Mouse (Mus musculus): ENCODE data around the gene Arf5. TPM values are rescaled to one million over a fixed set of nuclear protein-coding genes. Genes with fewer than 3 reads are reported as not detected.

Arf5 gene
- polyA plus RNA-seq, 1 experiment from 2014 or later, result 406 TPM

DNA sequence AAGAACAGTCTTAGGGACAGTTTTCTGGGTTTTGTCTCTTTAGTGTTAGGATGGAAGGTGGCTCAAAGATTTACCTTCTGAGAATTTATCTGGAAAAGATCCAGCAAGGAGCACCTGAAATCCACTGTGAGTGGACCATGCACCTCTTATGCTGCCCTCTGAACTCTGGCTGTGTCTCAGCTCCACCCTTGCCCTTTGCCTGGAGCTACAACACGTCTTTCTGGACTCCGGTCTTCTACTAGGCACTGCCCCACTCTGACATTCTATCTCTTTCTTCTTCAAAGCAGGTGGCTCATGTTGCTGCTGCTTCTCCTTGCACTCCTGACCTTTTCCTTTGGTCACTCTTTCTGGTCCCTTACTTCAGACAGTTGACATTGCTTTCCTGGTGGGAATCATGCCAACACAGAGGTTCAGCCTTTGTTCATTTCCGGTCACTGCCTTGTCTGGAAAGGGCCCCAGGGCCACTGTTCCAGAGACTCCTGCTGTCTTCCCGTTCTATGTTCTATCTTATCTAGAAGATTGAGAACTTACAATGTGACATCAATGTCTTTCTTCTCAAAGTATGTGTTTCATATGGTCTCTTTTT lies 46.8 kb downstream of the Arf5 start:
- Histone ChIP-seq H3K9me3 (replicated peaks) (no peaks in the 10 kb centered on the region), H3K4me3 (replicated peaks) (no peak overlapping the region), H3K27me3 (no peaks in the 10 kb centered on the region), H3K4me1 (replicated peaks) (no peaks in the 10 kb centered on the region; the same call in 1 of the 2 replicates), H3K4me2 (no peak overlapping the region), H3K9ac (no peak overlapping the region), H3K36me3 (replicated peaks) (no peaks in the 10 kb centered on the region), H3K27ac (replicated peaks) (no peak overlapping the region)
- WGBS (ENCODE audit: insufficient replicate concordance), result 59% methylated on average over 4 of the region's 4 CpGs
- ATAC-seq (ENCODE audit: insufficient read depth), result no peak

- Histone ChIP-seq H3K27ac (replicated peaks) (no peak overlapping the region), H3K4me1 (replicated peaks) (no peaks in the 10 kb centered on the region; the same call in 1 of the 2 replicates), H3K9ac (no peak overlapping the region), H3K36me3 (replicated peaks) (no peaks in the 10 kb centered on the region), H3K4me2 (no peak overlapping the region), H3K27me3 (no peaks in the 10 kb centered on the region), H3K4me3 (replicated peaks) (no peak overlapping the region), H3K9me3 (replicated peaks) (no peaks in the 10 kb centered on the region)
- 46% methylated on average over 5 of the region's 5 CpGs for WGBS (ENCODE audit: insufficient replicate concordance)
- ATAC-seq (ENCODE audit: insufficient read depth), result no peak
Measured at GRCm38 (mm10) chr6:28470621-28471020, 47.3 kb downstream of the Arf5 start.

GRCm38 (mm10) chr6:28471284-28472035 lies 48.1 kb downstream of the Arf5 start:
- H3K4me1 ChIP-seq (replicated peaks), result no peaks in the 10 kb centered on the region; the same call in 1 of the 2 replicates
- H3K4me3 ChIP-seq (replicated peaks), result no peak overlapping the region
- 68% methylated on average over 9 of the region's 9 CpGs for WGBS (ENCODE audit: insufficient replicate concordance)
- no peak overlapping the region for H3K9ac ChIP-seq
- no peaks in the 10 kb centered on the region for H3K36me3 ChIP-seq (replicated peaks)
- no peaks in the 10 kb centered on the region for H3K9me3 ChIP-seq (replicated peaks)
- no peak overlapping the region for H3K27ac ChIP-seq (replicated peaks)
- H3K27me3 ChIP-seq, result no peaks in the 10 kb centered on the region
- H3K4me2 ChIP-seq, result no peak overlapping the region
- ATAC-seq (ENCODE audit: insufficient read depth), result no peak

DNA sequence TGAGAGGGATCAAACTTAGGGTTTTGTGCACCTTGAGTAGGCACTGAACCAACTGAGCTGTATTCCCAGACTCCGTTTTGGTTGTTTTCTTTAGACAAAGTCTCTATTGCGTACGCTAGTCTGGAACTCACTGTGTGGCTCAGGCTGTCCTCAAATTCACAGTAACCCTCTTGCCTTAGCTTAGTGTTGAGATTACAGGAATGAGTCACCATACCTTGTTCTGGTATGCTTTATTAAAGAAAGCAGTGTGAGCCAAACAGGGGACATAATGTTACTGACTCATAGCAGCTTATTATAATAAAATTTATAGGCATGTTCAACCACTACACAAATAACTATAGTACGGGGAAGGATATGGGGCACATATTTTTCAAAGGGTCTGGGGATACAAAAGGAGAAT lies 50.9 kb downstream of the Arf5 start:
- no peaks in the 10 kb centered on the region for H3K27me3 ChIP-seq
- no peaks in the 10 kb centered on the region for H3K9me3 ChIP-seq (replicated peaks)
- no peak for ATAC-seq (ENCODE audit: insufficient read depth)
- H3K4me3 ChIP-seq (replicated peaks), result no peak overlapping the region
- H3K4me1 ChIP-seq (replicated peaks), result peaks cover 10% of the 10 kb centered on the region
- no peak overlapping the region for H3K27ac ChIP-seq (replicated peaks)
- WGBS (ENCODE audit: insufficient replicate concordance), result 73% methylated on average over 4 of the region's 4 CpGs
- H3K36me3 ChIP-seq (replicated peaks), result no peaks in the 10 kb centered on the region
- no peak overlapping the region for H3K4me2 ChIP-seq
- H3K9ac ChIP-seq, result no peak overlapping the region

- no peak for ATAC-seq (ENCODE audit: insufficient read depth)
- peaks cover 15% of the 10 kb centered on the region for H3K4me1 ChIP-seq (replicated peaks)
- WGBS (ENCODE audit: insufficient replicate concordance), result 70% methylated on average over 5 of the region's 5 CpGs
- H3K27me3 ChIP-seq, result no peaks in the 10 kb centered on the region
- H3K36me3 ChIP-seq (replicated peaks), result no peaks in the 10 kb centered on the region
- no peak within 1 kb of the TSS for H3K9ac ChIP-seq
- no peaks in the 10 kb centered on the region for H3K9me3 ChIP-seq (replicated peaks)
- no peak within 1 kb of the TSS for H3K27ac ChIP-seq (replicated peaks)
- no peak within 1 kb of the TSS for H3K4me3 ChIP-seq (replicated peaks)
- H3K4me2 ChIP-seq, result no peak within 1 kb of the TSS
Measured at GRCm38 (mm10) chr6:28474839-28475238, 51.5 kb downstream of the Arf5 start, which contains the start of gene Snd1. TSS of gene Snd1 (plus strand) at chr6:28475139.

Other genes starting within 250 kb of the Arf5 start
- gene Zfp800, start 25.6 kb upstream of the Arf5 start, polyA plus RNA-seq (2015; fragmentation: Nextera tagmentation; extraction: Ambion mirVana), result 23.4 and 25.6 TPM in 2 replicates
- gene Fscn3, start 4.2 kb downstream of the Arf5 start, polyA plus RNA-seq (2015; fragmentation: Nextera tagmentation; extraction: Ambion mirVana), result 0.32 and 0.70 TPM in 2 replicates
- 3.6 TPM in 2 replicates for gene Gcc1, start 4.8 kb downstream of the Arf5 start, polyA plus RNA-seq (2015; fragmentation: Nextera tagmentation; extraction: Ambion mirVana)
- gene Pax4, start 25.8 kb downstream of the Arf5 start, polyA plus RNA-seq (2015; fragmentation: Nextera tagmentation; extraction: Ambion mirVana), result not detected in 2 replicates
- gene Snd1, start 51.6 kb downstream of the Arf5 start, polyA plus RNA-seq (2015; fragmentation: Nextera tagmentation; extraction: Ambion mirVana), result 51.1 and 55.3 TPM in 2 replicates

Data from liver, embryonic 15.5 days (tissue).